Mouse (Mus musculus) right cerebral cortex, adult 18-20 months (tissue): Measurements from ENCODE around the gene Rbm4b.
"Not testable (repeated sequence)": the region's sequence is repeated elsewhere in the genome, so short reads cannot be mapped to it uniquely, and the experiment has no call there.

Experiments
- DNase-seq: peaks from one replicate; pipeline ENCODE4 v3.0.0; 2022; ENCODE audit warnings: mixed read lengths

The Rbm4b gene

DNA sequence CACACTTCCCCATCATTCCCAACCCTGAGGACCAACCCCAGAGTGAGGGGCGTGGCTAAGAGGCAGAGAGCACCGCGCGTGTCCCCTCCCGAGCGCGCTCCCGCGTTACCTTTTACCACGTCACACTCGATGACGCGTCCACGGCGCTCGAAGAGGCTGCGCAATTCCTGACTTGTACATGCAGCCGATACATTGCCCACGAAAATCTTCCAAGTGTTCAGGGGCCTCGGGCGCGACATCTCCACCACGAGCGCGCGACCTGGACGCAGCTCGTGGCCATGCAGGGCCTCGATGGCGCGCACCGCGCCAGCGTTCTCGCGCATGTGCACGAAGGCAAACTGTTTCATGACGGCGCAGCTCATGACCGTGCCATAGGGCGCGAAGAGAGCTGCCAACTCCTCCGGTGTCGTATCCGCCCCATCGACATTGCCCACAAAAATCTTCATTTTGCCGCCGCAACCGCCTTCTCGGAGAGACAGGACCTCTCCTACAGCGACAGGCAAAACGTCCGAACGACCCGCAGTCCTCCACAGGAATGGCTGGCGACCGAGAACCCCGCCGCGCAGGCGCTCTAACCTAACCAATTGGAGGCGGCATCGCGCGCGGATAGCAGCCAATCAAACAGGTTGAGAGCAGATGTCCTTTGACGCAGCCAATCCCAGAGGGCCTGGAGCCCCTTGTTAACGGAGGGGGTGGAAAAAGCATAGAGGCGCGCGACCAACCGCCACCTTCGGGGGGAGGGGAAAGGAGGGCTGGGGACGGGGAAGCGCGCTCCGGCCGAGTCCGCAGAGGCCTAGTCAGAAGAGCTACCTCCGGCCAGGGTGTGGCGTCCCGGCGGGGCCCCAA lies 55.0 kb downstream of the Rbm4b start, which contains the start of the genes Gm21992 and Rbm14:
TSS of gene Gm21992 (minus strand) at position 550 of the 846 bp plus-strand sequence.
TSS of gene Rbm14 (minus strand) at position 572 of the 846 bp plus-strand sequence.
- peak; percentile 99 for DNase-seq

DNA sequence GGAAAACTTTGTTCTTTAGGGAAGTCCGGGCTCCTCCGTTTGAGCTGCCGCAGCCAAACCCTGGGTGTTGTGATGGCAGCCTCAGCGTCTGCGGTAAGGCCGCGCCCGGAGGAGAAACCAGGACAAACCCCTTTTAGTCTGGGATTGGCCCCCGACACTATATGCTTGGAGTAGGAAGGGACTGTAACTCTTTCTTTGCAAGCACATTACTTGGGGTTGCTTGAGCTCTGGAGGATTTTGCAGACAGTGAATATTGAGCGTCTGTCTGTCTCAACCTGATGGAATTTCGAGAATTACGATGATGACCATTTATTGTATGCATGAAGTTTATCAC lies 55.6 kb downstream of the Rbm4b start:
- no peak for DNase-seq

DNA sequence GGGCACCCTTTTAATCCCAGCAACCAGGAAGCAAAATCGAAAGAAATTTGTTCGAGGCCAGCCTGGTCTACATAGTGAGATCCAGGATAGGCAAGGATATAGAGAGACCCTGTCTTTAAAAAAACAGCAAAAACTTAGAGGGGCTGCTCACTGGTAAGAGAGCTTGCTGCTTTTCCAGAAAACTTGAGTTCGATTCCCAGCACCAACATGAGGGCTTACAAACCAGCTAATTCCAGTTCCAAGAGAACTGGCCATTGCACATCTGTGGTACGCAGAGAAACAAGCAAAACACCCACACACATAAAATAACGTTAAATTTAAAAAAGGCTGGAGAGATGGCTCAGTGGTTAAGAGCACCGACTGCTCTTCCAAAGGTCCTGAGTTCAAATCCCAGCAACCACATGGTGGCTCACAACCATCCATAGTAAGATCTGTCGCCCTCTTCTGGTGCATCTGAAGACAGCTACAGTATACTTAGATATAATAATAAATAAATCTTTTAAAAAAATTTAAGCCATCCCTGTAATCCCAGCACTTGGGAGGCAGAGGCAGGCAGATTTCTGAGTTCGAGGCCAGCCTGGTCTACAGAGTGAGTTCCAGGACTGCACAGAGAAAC lies 56.1 kb downstream of the Rbm4b start:
- not testable (repeated sequence) for DNase-seq

DNA sequence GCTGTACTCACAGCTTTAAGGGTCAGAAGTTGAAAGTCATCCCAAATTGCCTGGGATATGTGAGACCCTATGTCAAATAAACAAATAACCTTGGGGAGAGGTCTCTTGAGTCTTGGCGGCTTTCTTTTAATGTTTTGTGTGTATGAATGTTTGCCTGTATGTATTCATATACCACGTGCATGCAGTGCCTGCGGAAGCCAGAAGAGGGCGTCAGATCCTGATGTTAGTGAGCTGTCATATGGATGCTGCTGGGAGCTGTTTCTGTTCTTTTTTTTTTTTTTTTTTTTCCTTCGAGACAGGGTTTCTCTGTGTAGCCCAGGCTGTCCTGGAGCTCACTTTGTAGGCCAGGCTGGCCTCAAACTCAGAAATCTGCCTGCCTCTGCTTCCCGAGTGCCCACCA lies 56.7 kb downstream of the Rbm4b start:
- DNase-seq = no peak
